Mouse (Mus musculus) CH12.LX (cell line): Measurements from ENCODE around the gene Gm3591. TPM values are rescaled to one million over a fixed set of nuclear protein-coding genes. Genes with fewer than 3 reads are reported as not detected.
"Not testable (repeated sequence)": the region's sequence is repeated elsewhere in the genome, so short reads cannot be mapped to it uniquely, and the experiment has no call there.

ENCODE experiments used
- DNase-seq: peaks from one replicate; pipeline ENCODE4 v3.0.0-alpha.2; 2013; ENCODE audit errors: extremely low read depth
- H3K27ac ChIP-seq: 2 replicates; pipeline ENCODE4 v1.5.1; 2012; ENCODE audit warnings: low read depth, mild to moderate bottlenecking, control low read depth, moderate library complexity; ENCODE audit not compliant: insufficient read depth
- H3K27me3 ChIP-seq: replicated peaks from 2 replicates; pipeline ENCODE3; 2012; ENCODE audit warnings: inconsistent platforms
- H3K36me3 ChIP-seq, 2 experiments: replicated peaks in 1 of 2; 2 replicates each; pipeline versions ENCODE3 to v1.6.1; 2012; ENCODE audit warnings: inconsistent platforms in 1 of 2, low read length in 1 of 2, mild to moderate bottlenecking in 1 of 2, mixed read lengths in 1 of 2, moderate library complexity in 1 of 2; ENCODE audit not compliant: control insufficient read depth in 1 of 2, insufficient read depth in 1 of 2
- H3K4me1 ChIP-seq, 2 experiments: 2 replicates each; pipeline ENCODE4 v1.6.1; 2012; ENCODE audit warnings: inconsistent platforms in 1 of 2, moderate library complexity in 1 of 2; ENCODE audit not compliant: insufficient read depth in 2 of 2, control insufficient read depth in 1 of 2
- H3K4me2 ChIP-seq: 2 replicates; pipeline ENCODE4 v1.6.1; 2012; ENCODE audit warnings: low read depth, mild to moderate bottlenecking, control low read depth; ENCODE audit not compliant: poor library complexity, insufficient read depth, severe bottlenecking
- H3K4me3 ChIP-seq, 3 experiments: fragments of 150-350 bp in 1 of 3; sonication (generic) in 1 of 3; replicated peaks in 1 of 3; 2 replicates each; pipeline versions ENCODE3 to v1.5.1; 2011 to 2012; ENCODE audit warnings: low read depth in 2 of 3, low read length in 2 of 3, mild to moderate bottlenecking in 2 of 3, moderate library complexity in 2 of 3, control low read depth in 1 of 3, improper control_type of control experiment in 1 of 3, inconsistent platforms in 1 of 3, mixed read lengths in 1 of 3; ENCODE audit not compliant: poor library complexity in 1 of 3
- H3K79me2 ChIP-seq: replicated peaks from 2 replicates; pipeline ENCODE4 v1.6.1; 2012; ENCODE audit warnings: mild to moderate bottlenecking, moderate library complexity; ENCODE audit not compliant: control insufficient read depth, poor library complexity, insufficient read depth, severe bottlenecking; ENCODE audit errors: extremely low read depth
- H3K9ac ChIP-seq: 2 replicates; pipeline ENCODE4 v1.6.1; 2012; ENCODE audit warnings: low read depth, mild to moderate bottlenecking, control low read depth, moderate library complexity; ENCODE audit not compliant: insufficient read depth
- H3K9me3 ChIP-seq: replicated peaks from 2 replicates; pipeline ENCODE3; 2012; ENCODE audit warnings: low read length, inconsistent platforms, mixed read lengths
- dilution Hi-C: fragments of 300-500 bp; cut with MboI; formaldehyde crosslinking; loops from 2 replicates; pipeline ENCODE4 v1.14.3; 2020; ENCODE audit warnings: low sequenced_read_pairs; ENCODE audit not compliant: extremely low pct_unique_long_range_greater_than_20kb, extremely low pct_ligation_motif_present
- in situ Hi-C: fragments of 300-500 bp; cut with MboI; formaldehyde crosslinking; loops from 3 replicates; pipeline ENCODE4 v1.14.3; 2019; ENCODE audit warnings: low sequenced_read_pairs, low pct_ligation_motif_present, low pct_unique_long_range_greater_than_20kb, mixed read lengths
- polyA plus RNA-seq: library from polyadenylated mRNA; unstranded; fragments of >175 nt; gene quantifications from 2 replicates; pipeline ENCODE4 v1.2.1, GENCODE M21; 2012; ENCODE audit warnings: low read depth; ENCODE audit not compliant: insufficient read length
- total RNA-seq, 2 experiments: library from RNA; depleted of rRNA; stranded (reverse); fragments of 300-350 nt in 1 of 2; fragments of >200 nt in 1 of 2; gene quantifications; 2 replicates each; pipeline ENCODE4 v1.2.3; 2012 to 2014

Gm3591 gene
- total and polyA plus RNA-seq, 3 experiments: not detected

- dilution Hi-C loops, in situ Hi-C loops: not testable (repeated sequence)
Measured at GRCm38 (mm10) chr14:6390219-6390618, 22.1 kb downstream of the Gm3591 start, which contains the start of gene Gm16440. Gene Gm16440 (minus strand): TSS chr14:6390319.

More at GRCm38 (mm10) chr14:6390219-6390618, 22.1 kb downstream of the Gm3591 start, which contains the start of gene Gm16440:
- not testable (repeated sequence) for H3K9me3 ChIP-seq, H3K4me1 ChIP-seq, H3K4me3 ChIP-seq, H3K4me2 ChIP-seq, H3K79me2 ChIP-seq, H3K27me3 ChIP-seq, H3K9ac ChIP-seq, DNase-seq, H3K27ac ChIP-seq, H3K36me3 ChIP-seq

Other genes starting within 250 kb of the Gm3591 start
- not detected in 2 replicates for gene Gm21560, start 193.2 kb downstream of the Gm3591 start, total RNA-seq (2012; rRNA removed)
- not detected in 2 replicates for gene Gm21560, start 193.2 kb downstream of the Gm3591 start, total RNA-seq (2014; rRNA removed)
- gene Gm21560, start 193.2 kb downstream of the Gm3591 start, polyA plus RNA-seq: not detected in 2 replicates
- gene Gm3411, start 125.2 kb downstream of the Gm3591 start, total RNA-seq (2012; rRNA removed): not detected in 2 replicates
- gene Gm3411, start 125.2 kb downstream of the Gm3591 start, total RNA-seq (2014; rRNA removed): not detected in 2 replicates
- not detected in 2 replicates for gene Gm3411, start 125.2 kb downstream of the Gm3591 start, polyA plus RNA-seq
- gene Gm21103, start 107.6 kb downstream of the Gm3591 start, total RNA-seq (2012; rRNA removed): not detected in 2 replicates
- gene Gm21103, start 107.6 kb downstream of the Gm3591 start, total RNA-seq (2014; rRNA removed): not detected in 2 replicates
- gene Gm21103, start 107.6 kb downstream of the Gm3591 start, polyA plus RNA-seq: not detected in 2 replicates
- gene Gm3618, start 68.8 kb downstream of the Gm3591 start, total RNA-seq (2012; rRNA removed): not detected in 2 replicates
- gene Gm3618, start 68.8 kb downstream of the Gm3591 start, total RNA-seq (2014; rRNA removed): not detected in 2 replicates
- not detected in 2 replicates for gene Gm3618, start 68.8 kb downstream of the Gm3591 start, polyA plus RNA-seq
- gene Gm16440, start 22.2 kb downstream of the Gm3591 start, total RNA-seq (2012; rRNA removed): not detected in 2 replicates
- gene Gm16440, start 22.2 kb downstream of the Gm3591 start, total RNA-seq (2014; rRNA removed): not detected in 2 replicates
- gene Gm16440, start 22.2 kb downstream of the Gm3591 start, polyA plus RNA-seq: not detected in 2 replicates
- gene Gm3594, start 32.1 kb upstream of the Gm3591 start, total RNA-seq (2012; rRNA removed): not detected in 2 replicates
- gene Gm3594, start 32.1 kb upstream of the Gm3591 start, total RNA-seq (2014; rRNA removed): not detected in 2 replicates
- not detected in 2 replicates for gene Gm3594, start 32.1 kb upstream of the Gm3591 start, polyA plus RNA-seq
- not detected in 2 replicates for gene Gm8356, start 124.8 kb upstream of the Gm3591 start, total RNA-seq (2012; rRNA removed)
- not detected in 2 replicates for gene Gm8356, start 124.8 kb upstream of the Gm3591 start, total RNA-seq (2014; rRNA removed)
- gene Gm8356, start 124.8 kb upstream of the Gm3591 start, polyA plus RNA-seq: not detected in 2 replicates
- gene Gm3629, start 178.1 kb upstream of the Gm3591 start, total RNA-seq (2012; rRNA removed): not detected in 2 replicates
- gene Gm3629, start 178.1 kb upstream of the Gm3591 start, total RNA-seq (2014; rRNA removed): not detected in 2 replicates
- gene Gm3629, start 178.1 kb upstream of the Gm3591 start, polyA plus RNA-seq: not detected in 2 replicates
- gene Gm3460, start 209.9 kb upstream of the Gm3591 start, total RNA-seq (2012; rRNA removed): not detected in 2 replicates
- not detected in 2 replicates for gene Gm3460, start 209.9 kb upstream of the Gm3591 start, total RNA-seq (2014; rRNA removed)
- not detected in 2 replicates for gene Gm3460, start 209.9 kb upstream of the Gm3591 start, polyA plus RNA-seq